ENCODE assay signal across 8 mouse cellular contexts in the genomic region with DNA sequence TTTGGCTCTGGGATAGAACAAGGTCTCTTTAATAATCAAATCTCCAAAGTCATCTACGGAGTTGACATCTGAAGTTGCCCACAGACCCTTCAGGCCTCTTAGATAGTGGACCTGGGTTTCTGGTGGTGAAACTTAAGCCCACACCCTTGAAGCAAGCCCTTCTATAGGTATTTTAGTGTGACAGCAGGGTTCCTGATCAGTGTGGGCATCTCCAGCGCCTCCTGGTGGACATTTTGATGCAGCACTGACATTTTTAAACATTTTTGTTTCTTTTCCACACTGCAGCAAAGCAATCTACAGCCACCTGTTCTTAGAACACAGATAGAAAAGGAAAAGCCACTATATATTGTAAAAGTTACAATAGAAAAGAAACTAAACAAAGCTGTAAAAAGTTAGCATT. TPM values are rescaled to one million over a fixed set of nuclear protein-coding genes. Genes with fewer than 3 reads are reported as not detected.
A peak's percentile ranks its signal among the peaks of the same experiment; 100 is the strongest.
DNase-seq lines count a peak whose midpoint lies in the region; ATAC-seq lines count a peak whose summit lies in the region.
"Had no signal": no experiment of that assay in that cellular context is flagged by ENCODE, and none has a peak within 500 bp of the region (broad histone marks: within the 10 kb centered on the region; RNA-seq: fewer than 3 reads in every experiment).

No protein-coding gene starts in this region.

- H3K9me3 ChIP-seq in midbrain, embryonic 11.5 days (ENCODE audit: control insufficient read depth, low read length): no peaks in the 10 kb centered on the region
- H3K9me3 ChIP-seq in midbrain, embryonic 10.5 days (replicated peaks): no peaks in the 10 kb centered on the region
- no peaks in the 10 kb centered on the region for H3K9me3 ChIP-seq in limb, embryonic 10.5 days (replicated peaks)
- no peaks in the 10 kb centered on the region for H3K9me3 ChIP-seq in hindbrain, embryonic 12.5 days (replicated peaks)
- H3K9me3 ChIP-seq: heart, embryonic 13.5 days had no signal

- no peaks in the 10 kb centered on the region for H3K36me3 ChIP-seq in midbrain, embryonic 11.5 days (ENCODE audit: control insufficient read depth, insufficient read depth, low read length)
- H3K36me3 ChIP-seq in midbrain, embryonic 10.5 days: no peaks in the 10 kb centered on the region
- peaks cover 2% of the 10 kb centered on the region; the same call in 1 of the 2 replicates for H3K36me3 ChIP-seq in limb, embryonic 10.5 days
- H3K36me3 ChIP-seq in splenic B cell, adult 2 months (ENCODE audit: control insufficient read depth, insufficient read depth, low read length, poor library complexity, severe bottlenecking): no peaks in the 10 kb centered on the region
- H3K36me3 ChIP-seq in hindbrain, embryonic 12.5 days: no peaks in the 10 kb centered on the region

- no peak overlapping the region for H3K4me3 ChIP-seq in midbrain, embryonic 11.5 days (ENCODE audit: low read depth, low read length)
- no peak overlapping the region for H3K4me3 ChIP-seq in midbrain, embryonic 10.5 days
- no peak overlapping the region for H3K4me3 ChIP-seq in limb, embryonic 10.5 days
- no peak overlapping the region for H3K4me3 ChIP-seq in hindbrain, embryonic 12.5 days
- H3K4me3 ChIP-seq: heart, embryonic 13.5 days had no signal

- WGBS in midbrain, embryonic 11.5 days: 34% methylated on average over 2 of the region's 2 CpGs
- WGBS in midbrain, embryonic 10.5 days: 37% methylated on average over 2 of the region's 2 CpGs
- WGBS in limb, embryonic 10.5 days: 39% methylated on average over 2 of the region's 2 CpGs
- 36% methylated on average over 2 of the region's 2 CpGs for WGBS in hindbrain, embryonic 12.5 days

- peak; percentile 85 for DNase-seq in midbrain, embryonic 11.5 days (ENCODE audit: low spot score, missing footprints)
- no peak for DNase-seq in midbrain, embryonic 10.5 days (ENCODE audit: low spot score)
- DNase-seq in NIH3T3 (ENCODE audit: low read depth): peak; percentile 63
- peak; percentile 19 for DNase-seq in c-Kit-negative CD71-positive TER-119-positive erythroid progenitor cells, embryonic 14.5 days (ENCODE audit: low read depth, low spot score)
- peak; percentile 39 for DNase-seq in limb, embryonic 10.5 days (ENCODE audit: low spot score)
- DNase-seq in splenic B cell, adult 2 months (ENCODE audit: low read depth, low spot score): peak; percentile 79

- H3K4me1 ChIP-seq in midbrain, embryonic 11.5 days (ENCODE audit: control insufficient read depth, insufficient read depth, low read length): no peaks in the 10 kb centered on the region
- no peaks in the 10 kb centered on the region for H3K4me1 ChIP-seq in midbrain, embryonic 10.5 days
- no peaks in the 10 kb centered on the region for H3K4me1 ChIP-seq in limb, embryonic 10.5 days
- no peaks in the 10 kb centered on the region for H3K4me1 ChIP-seq in hindbrain, embryonic 12.5 days
- H3K4me1 ChIP-seq: heart, embryonic 13.5 days had no signal

- no peaks in the 10 kb centered on the region for H3K27me3 ChIP-seq in midbrain, embryonic 11.5 days (ENCODE audit: control insufficient read depth, insufficient read depth, low read length)
- H3K27me3 ChIP-seq in midbrain, embryonic 10.5 days (ENCODE audit: low read depth, poor library complexity, severe bottlenecking): no peaks in the 10 kb centered on the region
- H3K27me3 ChIP-seq in limb, embryonic 10.5 days (ENCODE audit: low read depth, poor library complexity, severe bottlenecking): no peaks in the 10 kb centered on the region
- H3K27me3 ChIP-seq in splenic B cell, adult 2 months (ENCODE audit: control insufficient read depth, insufficient read depth, low read length, poor library complexity, severe bottlenecking): no peaks in the 10 kb centered on the region
- H3K27me3 ChIP-seq in hindbrain, embryonic 12.5 days: no peaks in the 10 kb centered on the region
- H3K27me3 ChIP-seq: heart, embryonic 13.5 days had no signal

- H3K9ac ChIP-seq in midbrain, embryonic 11.5 days (ENCODE audit: low read length): no peak overlapping the region
- no peak overlapping the region for H3K9ac ChIP-seq in hindbrain, embryonic 12.5 days
- H3K9ac ChIP-seq: heart, embryonic 13.5 days had no signal

- H3K27ac ChIP-seq in midbrain, embryonic 11.5 days (ENCODE audit: low read depth, low read length): no peak overlapping the region
- no peak overlapping the region for H3K27ac ChIP-seq in midbrain, embryonic 10.5 days (replicated peaks)
- H3K27ac ChIP-seq in limb, embryonic 10.5 days: no peak overlapping the region
- no peak overlapping the region for H3K27ac ChIP-seq in hindbrain, embryonic 12.5 days
- H3K27ac ChIP-seq: heart, embryonic 13.5 days had no signal

- H3K4me2 ChIP-seq in midbrain, embryonic 11.5 days: no peak overlapping the region
- no peak overlapping the region for H3K4me2 ChIP-seq in hindbrain, embryonic 12.5 days (replicated peaks)
- H3K4me2 ChIP-seq: heart, embryonic 13.5 days had no signal

- ATAC-seq in midbrain, embryonic 11.5 days (ENCODE audit: low FRiP score): no peak
- no peak for ATAC-seq in hindbrain, embryonic 12.5 days (ENCODE audit: low FRiP score)

RNA-seq across cellular contexts. Expression of a gene that starts 12.6 kb away (rescaled TPM):
- 2.5 and 2.8 TPM in 2 replicates for polyA plus RNA-seq in midbrain, embryonic 11.5 days (2014; fragmentation: Nextera tagmentation; extraction: Ambion mirVana)
- 3.6 and 4.9 TPM in 2 replicates for polyA plus RNA-seq in midbrain, embryonic 10.5 days (2016; fragmentation: Nextera tagmentation; extraction: Ambion mirVana)
- polyA plus RNA-seq in limb, embryonic 10.5 days (2016; fragmentation: Nextera tagmentation; extraction: Ambion mirVana): 6.4 and 7.0 TPM in 2 replicates
- 1.7 and 1.8 TPM in 2 replicates for polyA plus RNA-seq in hindbrain, embryonic 12.5 days (2016; fragmentation: Nextera tagmentation; extraction: Ambion mirVana)

RNA-seq across cellular contexts. Expression of a gene that starts 13.1 kb away (rescaled TPM):
- 0.63 and 0.68 TPM in 2 replicates for polyA plus RNA-seq in midbrain, embryonic 11.5 days (2014; fragmentation: Nextera tagmentation; extraction: Ambion mirVana)
- 0.44 and 0.93 TPM in 2 replicates for polyA plus RNA-seq in midbrain, embryonic 10.5 days (2016; fragmentation: Nextera tagmentation; extraction: Ambion mirVana)
- 0.31 and 0.91 TPM in 2 replicates for polyA plus RNA-seq in limb, embryonic 10.5 days (2016; fragmentation: Nextera tagmentation; extraction: Ambion mirVana)
- polyA plus RNA-seq in hindbrain, embryonic 12.5 days (2016; fragmentation: Nextera tagmentation; extraction: Ambion mirVana): 0.90 and 1.4 TPM in 2 replicates

RNA-seq across cellular contexts. Expression of a gene that starts 35.4 kb away (rescaled TPM):
- polyA plus RNA-seq in midbrain, embryonic 11.5 days (2014; fragmentation: Nextera tagmentation; extraction: Ambion mirVana): not detected in 2 replicates
- not detected in 2 replicates for polyA plus RNA-seq in midbrain, embryonic 10.5 days (2016; fragmentation: Nextera tagmentation; extraction: Ambion mirVana)
- not detected in 2 replicates for polyA plus RNA-seq in limb, embryonic 10.5 days (2016; fragmentation: Nextera tagmentation; extraction: Ambion mirVana)
- not detected in 2 replicates for polyA plus RNA-seq in hindbrain, embryonic 12.5 days (2016; fragmentation: Nextera tagmentation; extraction: Ambion mirVana)
- polyA plus RNA-seq: heart, embryonic 13.5 days had no signal

RNA-seq across cellular contexts. Expression of a gene that starts 48.0 kb away (rescaled TPM):
- 0.19 and 0.26 TPM in 2 replicates for polyA plus RNA-seq in midbrain, embryonic 11.5 days (2014; fragmentation: Nextera tagmentation; extraction: Ambion mirVana)
- polyA plus RNA-seq in midbrain, embryonic 10.5 days (2016; fragmentation: Nextera tagmentation; extraction: Ambion mirVana): 0.21 and 0.29 TPM in 2 replicates
- 0.16 and 0.29 TPM in 2 replicates for polyA plus RNA-seq in limb, embryonic 10.5 days (2016; fragmentation: Nextera tagmentation; extraction: Ambion mirVana)
- polyA plus RNA-seq in hindbrain, embryonic 12.5 days (2016; fragmentation: Nextera tagmentation; extraction: Ambion mirVana): 0.56 and 0.83 TPM in 2 replicates

RNA-seq across cellular contexts. Expression of a gene that starts 56.7 kb away (rescaled TPM):
- 0.40 TPM in 1 of 2 replicates, not detected in the other for polyA plus RNA-seq in midbrain, embryonic 11.5 days (2014; fragmentation: Nextera tagmentation; extraction: Ambion mirVana)
- 0.11 TPM in 1 of 2 replicates, not detected in the other for polyA plus RNA-seq in midbrain, embryonic 10.5 days (2016; fragmentation: Nextera tagmentation; extraction: Ambion mirVana)
- polyA plus RNA-seq in limb, embryonic 10.5 days (2016; fragmentation: Nextera tagmentation; extraction: Ambion mirVana): not detected in 2 replicates
- polyA plus RNA-seq in hindbrain, embryonic 12.5 days (2016; fragmentation: Nextera tagmentation; extraction: Ambion mirVana): 0.07 and 0.14 TPM in 2 replicates
